Mouse (Mus musculus) C2C12 (cell line): Measurements from ENCODE around the gene Adss. TPM values are rescaled to one million over a fixed set of nuclear protein-coding genes. Genes with fewer than 3 reads are reported as not detected.
"Not testable (repeated sequence)": the region's sequence is repeated elsewhere in the genome, so short reads cannot be mapped to it uniquely, and the experiment has no call there.

Source experiments
- H3K27me3 ChIP-seq: one replicate; pipeline ENCODE4 v1.6.1; 2011; ENCODE audit not compliant: control insufficient read depth, insufficient read depth, insufficient read length
- H3K36me3 ChIP-seq: one replicate; pipeline ENCODE4 v1.6.1; 2011; ENCODE audit not compliant: control insufficient read depth, insufficient read depth
- H3K4me3 ChIP-seq: one replicate; pipeline ENCODE4 v1.5.1; 2011; ENCODE audit warnings: mild to moderate bottlenecking, control low read depth; ENCODE audit not compliant: poor library complexity, insufficient read depth, severe bottlenecking
- H3K79me2 ChIP-seq: one replicate; pipeline ENCODE4 v1.6.1; 2011; ENCODE audit not compliant: control insufficient read depth, insufficient read depth
- H3K79me3 ChIP-seq: one replicate; pipeline ENCODE4 v1.6.1; 2011; ENCODE audit warnings: low read depth, control low read depth
- H3ac ChIP-seq: one replicate; pipeline ENCODE3; 2011; ENCODE audit warnings: low read depth; ENCODE audit not compliant: control insufficient read depth, insufficient read length
- CEBPB ChIP-seq: IDR thresholded peaks from one replicate; pipeline ENCODE4 v1.6.1; 2011; ENCODE audit warnings: low read depth, mild to moderate bottlenecking, control low read depth, moderate library complexity
- CTCF ChIP-seq: IDR thresholded peaks from one replicate; pipeline ENCODE4 v1.5.1; 2011; ENCODE audit not compliant: control insufficient read depth, insufficient read depth, insufficient read length
- MAX ChIP-seq: IDR thresholded peaks from one replicate; pipeline ENCODE4 v1.6.1; 2011; ENCODE audit warnings: mild to moderate bottlenecking, control low read depth
- MYOD1 ChIP-seq: IDR thresholded peaks from one replicate; pipeline ENCODE4 v1.6.1; 2011; ENCODE audit warnings: low read depth; ENCODE audit not compliant: control insufficient read depth, insufficient read length
- MYOG ChIP-seq: IDR thresholded peaks from one replicate; pipeline ENCODE4 v1.6.1; 2011; ENCODE audit not compliant: control insufficient read depth, insufficient read length; ENCODE audit errors: extremely low read depth
- USF1 ChIP-seq: IDR thresholded peaks from one replicate; pipeline ENCODE4 v1.6.1; 2011; ENCODE audit warnings: low read depth, mild to moderate bottlenecking, control low read depth, moderate library complexity
- long read RNA-seq, 2 experiments: library from polyadenylated mRNA; unstranded; transcript quantifications; one replicate each; pipeline ENCODE4 v2.0.0; 2019 to 2020
- polyA plus RNA-seq: library from polyadenylated mRNA; unstranded; fragments of >200 nt; fragmentation: generic; extraction: Trizol; gene quantifications from one replicate; pipeline ENCODE4 v1.2.1, GENCODE M21; 2012; ENCODE audit warnings: missing spikeins

Adss gene
- 45.5 TPM for polyA plus RNA-seq
- long read RNA-seq, experiment 1, transcript Adss-201 (13 exons, 2,771 nt), result major isoform, 97 of 111 reads
- long read RNA-seq, experiment 1, partial matches to known transcripts, result 4 of 111 reads
- long read RNA-seq, experiment 1, other reads (novel, unspliced or antisense), result 10 of 111 reads
- long read RNA-seq, experiment 2, transcript Adss-201 (13 exons, 2,771 nt), result major isoform, 1,427 of 1,473 reads
- long read RNA-seq, experiment 2, partial matches to known transcripts, result 5 of 1,473 reads
- long read RNA-seq, experiment 2, other reads (novel, unspliced or antisense), result 39 of 1,473 reads

DNA sequence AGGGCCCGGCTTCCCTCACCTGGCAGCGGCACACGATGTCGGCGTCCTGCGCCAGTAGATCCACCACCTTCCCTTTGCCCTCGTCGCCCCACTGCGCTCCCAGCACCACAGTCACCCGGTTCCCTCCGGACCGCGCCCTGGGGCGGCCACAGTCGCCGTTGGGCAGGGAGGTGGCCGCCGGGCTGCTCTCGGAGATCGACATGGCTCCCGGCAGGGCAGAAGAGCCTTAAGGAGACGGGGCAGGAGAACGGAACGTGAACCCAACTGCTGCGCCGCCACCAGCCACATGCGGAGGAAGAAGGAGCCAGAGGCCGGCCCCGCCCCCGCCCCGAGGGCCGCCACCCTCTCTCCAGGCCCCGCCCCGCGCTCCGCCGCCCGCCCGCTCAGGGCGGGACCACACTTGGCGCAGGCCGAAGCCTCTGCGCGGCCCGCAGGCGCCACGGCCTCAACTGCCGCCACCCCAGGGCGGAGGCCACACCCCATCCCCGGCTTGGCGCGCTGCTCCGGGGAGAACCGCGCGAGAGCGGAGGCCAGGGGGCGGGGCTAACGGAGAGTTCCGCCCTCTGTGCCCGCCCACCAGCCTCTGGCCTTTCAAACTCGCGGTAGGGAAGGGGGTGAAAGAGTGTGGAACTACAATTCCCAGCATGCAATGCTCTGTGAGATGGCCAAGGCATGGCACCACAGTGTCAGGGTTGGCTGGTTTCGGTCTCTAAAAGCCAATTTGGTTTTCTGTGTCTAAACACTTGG, at the start of gene Adss:
Adss (minus strand) TSS at position 319 of the 747 bp plus-strand sequence.
- Histone ChIP-seq H3K27me3 (no peaks in the 10 kb centered on the region), H3K4me3 (peak within 1 kb of the TSS; percentile 88), H3K36me3 (peaks cover 8% of the 10 kb centered on the region), H3K79me3 (peaks cover 46% of the 10 kb centered on the region), H3ac (peak within 1 kb of the TSS; percentile 97), H3K79me2 (peaks cover 49% of the 10 kb centered on the region)
- TF ChIP-seq MYOD1 (no peak), MYOG (no peak), CTCF (no peak), MAX (no peak), CEBPB (no peak)

GRCm38 (mm10) chr1:177845812-177846211, 49.5 kb upstream of the Adss start:
- H3K79me2 ChIP-seq, H3ac ChIP-seq, H3K79me3 ChIP-seq, H3K36me3 ChIP-seq, H3K27me3 ChIP-seq, H3K4me3 ChIP-seq: not testable (repeated sequence)

DNA sequence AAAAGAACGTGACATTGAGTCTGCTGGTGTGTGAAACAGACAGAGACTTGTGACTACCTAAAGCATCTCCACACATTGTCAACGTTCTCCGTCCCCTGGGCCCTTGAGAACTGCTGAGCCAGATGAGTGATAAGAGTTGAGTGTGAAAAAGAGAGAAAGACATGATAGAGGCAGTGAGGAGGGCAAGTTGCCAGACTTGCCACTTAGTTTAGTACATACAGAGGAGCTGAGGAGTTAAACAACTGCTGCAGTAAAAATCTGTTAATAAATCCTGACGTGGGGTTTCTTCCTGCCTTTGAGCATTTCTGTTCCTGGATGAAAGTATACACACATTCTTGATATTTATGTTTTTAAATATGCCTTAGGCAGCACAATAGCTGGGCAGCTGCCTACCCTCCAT, 31.5 kb upstream of the Adss start:
- H3K4me3 ChIP-seq, H3K79me3 ChIP-seq, H3K79me2 ChIP-seq, H3ac ChIP-seq, H3K27me3 ChIP-seq, H3K36me3 ChIP-seq: not testable (repeated sequence)

DNA sequence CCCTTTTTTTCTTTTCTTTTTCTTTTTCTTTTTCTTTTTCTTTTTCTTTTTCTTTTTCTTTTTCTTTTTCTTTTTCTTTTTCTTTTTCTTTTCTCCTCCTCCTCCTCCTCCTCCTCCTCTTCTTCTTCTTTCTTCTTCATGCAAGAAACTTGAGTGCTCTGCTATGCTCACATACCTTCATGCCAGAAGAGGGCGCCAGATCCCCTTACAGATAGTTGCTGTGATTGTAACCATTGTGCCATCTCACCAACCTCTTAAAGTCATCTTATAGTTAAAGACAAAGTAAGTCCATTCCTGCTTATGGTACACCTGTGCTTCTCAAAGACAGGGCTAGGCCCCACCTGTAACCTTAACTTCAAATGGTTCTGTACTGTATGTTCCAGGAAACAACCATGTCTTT, 10.5 kb upstream of the Adss start:
- H3K27me3 ChIP-seq, H3ac ChIP-seq, H3K4me3 ChIP-seq, H3K36me3 ChIP-seq, H3K79me2 ChIP-seq, H3K79me3 ChIP-seq: not testable (repeated sequence)

GRCm38 (mm10) chr1:177803511-177803910, 7.2 kb upstream of the Adss start:
- TF ChIP-seq CTCF, result no peak
- TF ChIP-seq MAX, result no peak
- Histone ChIP-seq H3ac (no peak overlapping the region), H3K36me3 (no peaks in the 10 kb centered on the region), H3K79me3 (no peaks in the 10 kb centered on the region), H3K79me2 (no peaks in the 10 kb centered on the region), H3K27me3 (no peaks in the 10 kb centered on the region), H3K4me3 (no peak overlapping the region)

DNA sequence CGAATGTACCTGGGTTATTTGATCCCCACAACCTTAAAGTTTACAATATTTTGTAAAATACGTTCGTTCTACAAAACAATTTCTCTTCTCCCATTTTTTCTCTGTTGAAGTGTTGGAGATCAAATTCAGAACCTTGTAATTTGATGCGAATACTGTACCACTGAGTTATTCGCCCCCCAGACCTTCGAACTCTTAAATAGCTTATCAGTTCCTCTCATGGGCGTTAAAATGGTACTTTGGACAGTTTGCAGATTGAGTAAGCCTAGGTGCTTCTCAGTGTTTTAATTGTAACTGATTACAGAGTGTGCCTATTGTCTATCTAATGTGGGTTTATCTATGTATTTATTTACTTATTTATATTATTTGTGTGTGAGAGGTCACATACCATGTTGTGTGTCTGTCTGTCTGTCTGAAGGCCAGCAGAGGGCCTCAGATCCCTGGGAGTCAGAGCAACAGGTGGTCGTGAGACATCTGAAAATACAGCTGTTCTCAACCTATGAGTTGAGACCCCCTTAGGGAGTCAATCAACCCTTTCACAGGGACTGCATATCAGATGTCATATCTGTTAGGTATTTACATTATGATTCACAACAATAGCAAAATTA, 942 bp upstream of the Adss start:
- Histone ChIP-seq H3K27me3 (no peaks in the 10 kb centered on the region), H3K79me3 (peaks cover 37% of the 10 kb centered on the region), H3ac (no peak overlapping the region), H3K79me2 (peaks cover 40% of the 10 kb centered on the region), H3K4me3 (no peak overlapping the region), H3K36me3 (no peaks in the 10 kb centered on the region)
- no peak for TF ChIP-seq MAX
- peak; percentile 86 for TF ChIP-seq MYOD1

GRCm38 (mm10) chr1:177795421-177796192, 704 bp downstream of the Adss start:
- Histone ChIP-seq H3ac (peak overlapping the region; percentile 97), H3K79me2 (peaks cover 57% of the 10 kb centered on the region), H3K4me3 (peak overlapping the region; percentile 88), H3K27me3 (no peaks in the 10 kb centered on the region), H3K36me3 (peaks cover 14% of the 10 kb centered on the region), H3K79me3 (peaks cover 53% of the 10 kb centered on the region)
- TF ChIP-seq CEBPB (no peak), USF1 (peak; percentile 18)
